ENCODE assay signal across 15 mouse cellular contexts in genomic region chr8:35243555-35243954, GRCm38 (mm10).
A peak's percentile ranks its signal among the peaks of the same experiment; 100 is the strongest.
DNase-seq lines count a peak whose midpoint lies in the region; ATAC-seq lines count a peak whose summit lies in the region.
"Had no signal": no experiment of that assay in that cellular context is flagged by ENCODE, and none has a peak within 500 bp of the region (broad histone marks: within the 10 kb centered on the region; RNA-seq: fewer than 3 reads in every experiment).

No protein-coding gene starts in this region.

- H3K4me1 ChIP-seq in midbrain, embryonic 10.5 days: peaks cover 8% of the 10 kb centered on the region
- peaks cover 3% of the 10 kb centered on the region for H3K4me1 ChIP-seq in midbrain, embryonic 15.5 days
- peaks cover 6% of the 10 kb centered on the region; the same call in 1 of the 2 replicates for H3K4me1 ChIP-seq in forebrain, embryonic 11.5 days (replicated peaks; ENCODE audit: control insufficient read depth, insufficient read depth, low read length)
- H3K4me1 ChIP-seq in hindbrain, embryonic 16.5 days (ENCODE audit: control insufficient read depth, insufficient read depth, low read depth, low read length): peaks cover 4% of the 10 kb centered on the region
- H3K4me1 ChIP-seq in neural tube, embryonic 15.5 days: peaks cover 11% of the 10 kb centered on the region
- H3K4me1 ChIP-seq: limb, embryonic 12.5 days had no signal

- no peaks in the 10 kb centered on the region for H3K36me3 ChIP-seq in midbrain, embryonic 10.5 days
- no peaks in the 10 kb centered on the region for H3K36me3 ChIP-seq in midbrain, embryonic 15.5 days (replicated peaks)
- H3K36me3 ChIP-seq in forebrain, embryonic 11.5 days (ENCODE audit: control insufficient read depth, insufficient read depth, low read length): no peaks in the 10 kb centered on the region
- H3K36me3 ChIP-seq in hindbrain, embryonic 16.5 days (ENCODE audit: control insufficient read depth, insufficient read depth, low read length): no peaks in the 10 kb centered on the region
- H3K36me3 ChIP-seq in neural tube, embryonic 15.5 days: no peaks in the 10 kb centered on the region
- H3K36me3 ChIP-seq: G1E; limb, embryonic 12.5 days had no signal

- H3K9ac ChIP-seq in midbrain, embryonic 15.5 days: no peak overlapping the region
- peak overlapping the region; percentile 27; the same call in 1 of the 2 replicates for H3K9ac ChIP-seq in forebrain, embryonic 11.5 days (ENCODE audit: low read length)
- H3K9ac ChIP-seq in hindbrain, embryonic 16.5 days (ENCODE audit: low read depth, low read length): no peak overlapping the region
- no peak overlapping the region for H3K9ac ChIP-seq in neural tube, embryonic 15.5 days (replicated peaks)
- H3K9ac ChIP-seq: limb, embryonic 12.5 days had no signal

- peak overlapping the region; percentile 66 for H3K27ac ChIP-seq in midbrain, embryonic 10.5 days (replicated peaks)
- no peak overlapping the region for H3K27ac ChIP-seq in midbrain, embryonic 15.5 days
- 0 out of 2 replicates have a peak overlapping the region, but pooled peaks have one; percentile 25 for H3K27ac ChIP-seq in forebrain, embryonic 11.5 days (ENCODE audit: low read depth, low read length)
- H3K27ac ChIP-seq in hindbrain, embryonic 16.5 days (ENCODE audit: low read depth, low read length): peak overlapping the region; percentile 39
- peak overlapping the region; percentile 58; the same call in 1 of the 2 replicates for H3K27ac ChIP-seq in neural tube, embryonic 15.5 days (replicated peaks)
- H3K27ac ChIP-seq: heart, adult 2 months; limb, embryonic 12.5 days had no signal

- 38% methylated on average over 11 of the region's 11 CpGs for whole genome bisulfite sequencing in midbrain, embryonic 10.5 days
- 30% methylated on average over 11 of the region's 11 CpGs for WGBS in midbrain, embryonic 15.5 days
- WGBS in forebrain, embryonic 11.5 days: 11% methylated on average over 11 of the region's 11 CpGs
- 21% methylated on average over 11 of the region's 11 CpGs for WGBS in hindbrain, embryonic 16.5 days
- 23% methylated on average over 11 of the region's 11 CpGs for WGBS in neural tube, embryonic 15.5 days

- ATAC-seq in midbrain, embryonic 15.5 days (replicated peaks): no peak
- peak; percentile 78; the same call in 1 of the 2 replicates for ATAC-seq in forebrain, embryonic 11.5 days (replicated peaks; ENCODE audit: low FRiP score)
- peak; percentile 67 for ATAC-seq in hindbrain, embryonic 16.5 days
- peak; percentile 41 for ATAC-seq in neural tube, embryonic 15.5 days (ENCODE audit: low FRiP score)
- ATAC-seq: intestine, postnatal 0 days had no signal

- no peak for DNase-seq in midbrain, embryonic 10.5 days (ENCODE audit: low spot score)
- peak; percentile 72 for DNase-seq in forebrain, embryonic 11.5 days (ENCODE audit: low spot score)
- no peak for DNase-seq in frontal cortex, postnatal 10 days (ENCODE audit: low spot score in 2 of 2)
- no peak for DNase-seq in spleen, postnatal 14 days (ENCODE audit: low spot score in 2 of 2)
- DNase-seq: adrenal gland, postnatal 10 days; cerebellum, adult 18-20 months; heart, adult 2 months; thymus, adult 2 months had no signal

- H3K4me3 ChIP-seq in midbrain, embryonic 10.5 days: no peak overlapping the region
- H3K4me3 ChIP-seq in midbrain, embryonic 15.5 days: no peak overlapping the region
- no peak overlapping the region for H3K4me3 ChIP-seq in forebrain, embryonic 11.5 days (ENCODE audit: low read depth, low read length)
- H3K4me3 ChIP-seq in hindbrain, embryonic 16.5 days (ENCODE audit: low read length): no peak overlapping the region
- H3K4me3 ChIP-seq in neural tube, embryonic 15.5 days (replicated peaks): no peak overlapping the region
- H3K4me3 ChIP-seq: erythroblast, embryonic 14.5 days; heart, adult 2 months; limb, embryonic 12.5 days had no signal

- H3K27me3 ChIP-seq in midbrain, embryonic 10.5 days (ENCODE audit: low read depth, poor library complexity, severe bottlenecking): no peaks in the 10 kb centered on the region
- H3K27me3 ChIP-seq in midbrain, embryonic 15.5 days (replicated peaks): no peaks in the 10 kb centered on the region
- H3K27me3 ChIP-seq in forebrain, embryonic 11.5 days (ENCODE audit: control insufficient read depth, insufficient read depth, low read length): no peaks in the 10 kb centered on the region
- no peaks in the 10 kb centered on the region for H3K27me3 ChIP-seq in hindbrain, embryonic 16.5 days (replicated peaks; ENCODE audit: control insufficient read depth, insufficient read depth, low read length)
- H3K27me3 ChIP-seq in neural tube, embryonic 15.5 days (replicated peaks): no peaks in the 10 kb centered on the region
- H3K27me3 ChIP-seq: limb, embryonic 12.5 days had no signal

- H3K9me3 ChIP-seq in midbrain, embryonic 10.5 days (replicated peaks): no peaks in the 10 kb centered on the region
- no peaks in the 10 kb centered on the region for H3K9me3 ChIP-seq in midbrain, embryonic 15.5 days
- H3K9me3 ChIP-seq in forebrain, embryonic 11.5 days (ENCODE audit: control insufficient read depth, low read length): no peaks in the 10 kb centered on the region
- H3K9me3 ChIP-seq in hindbrain, embryonic 16.5 days (ENCODE audit: control insufficient read depth, low read length): no peaks in the 10 kb centered on the region
- no peaks in the 10 kb centered on the region for H3K9me3 ChIP-seq in neural tube, embryonic 15.5 days (replicated peaks)
- H3K9me3 ChIP-seq: limb, embryonic 12.5 days had no signal

- H3K4me2 ChIP-seq in midbrain, embryonic 15.5 days: no peak overlapping the region
- peak overlapping the region; percentile 28 for H3K4me2 ChIP-seq in forebrain, embryonic 11.5 days (ENCODE audit: low read depth, low read length, severe bottlenecking)
- no peak overlapping the region; the same call in 1 of the 2 replicates for H3K4me2 ChIP-seq in hindbrain, embryonic 16.5 days (ENCODE audit: low read length)
- H3K4me2 ChIP-seq in neural tube, embryonic 15.5 days: no peak overlapping the region
- H3K4me2 ChIP-seq: limb, embryonic 12.5 days had no signal
